Mouse (Mus musculus) heart, embryonic 12.5 days (tissue): ENCODE measurements around the gene Cdr2l. TPM values are rescaled to one million over a fixed set of nuclear protein-coding genes. Genes with fewer than 3 reads are reported as not detected.

Experiments
- ATAC-seq: fragments of 200-750 bp; cut with Nextera tagmentation; 2 replicates; pipeline ENCODE4 v1.8.0; 2017; ENCODE audit warnings: moderate TSS enrichment, moderate library complexity; ENCODE audit not compliant: insufficient number of reproducible peaks, low FRiP score
- H3K27ac ChIP-seq: fragments of 300-500 bp; sonication (generic); 2 replicates; pipeline ENCODE4 v1.5.1; 2016; ENCODE audit warnings: mild to moderate bottlenecking, moderate library complexity; ENCODE audit not compliant: poor library complexity, severe bottlenecking
- H3K27me3 ChIP-seq: fragments of 300-500 bp; sonication (generic); replicated peaks from 2 replicates; pipeline ENCODE4 v1.6.1; 2016; ENCODE audit warnings: mild to moderate bottlenecking, moderate library complexity
- H3K36me3 ChIP-seq: fragments of 300-500 bp; sonication (generic); 2 replicates; pipeline ENCODE4 v1.6.1; 2016; ENCODE audit warnings: mild to moderate bottlenecking, moderate library complexity
- H3K4me1 ChIP-seq: fragments of 300-500 bp; sonication (generic); replicated peaks from 2 replicates; pipeline ENCODE4 v1.6.1; 2016; ENCODE audit warnings: mild to moderate bottlenecking
- H3K4me2 ChIP-seq: fragments of 300-500 bp; sonication (generic); 2 replicates; pipeline ENCODE4 v1.6.1; 2016; ENCODE audit warnings: mild to moderate bottlenecking, moderate library complexity
- H3K4me3 ChIP-seq: fragments of 300-500 bp; sonication (generic); 2 replicates; pipeline ENCODE4 v1.5.1; 2016; ENCODE audit warnings: mild to moderate bottlenecking
- H3K9ac ChIP-seq: fragments of 300-500 bp; sonication (generic); 2 replicates; pipeline ENCODE4 v1.6.1; 2016; ENCODE audit warnings: mild to moderate bottlenecking, moderate library complexity
- H3K9me3 ChIP-seq: fragments of 300-500 bp; sonication (generic); replicated peaks from 2 replicates; pipeline ENCODE4 v1.6.1; 2016; ENCODE audit warnings: mild to moderate bottlenecking, moderate library complexity
- WGBS: fragments of 180-500 bp; shearing (Covaris S2); methylation state at CpG from one replicate; pipeline ENCODE4 v1.1.7; 2016; 5-methylcytosine and 5-hydroxymethylcytosine counted together
- polyA plus RNA-seq: library from polyadenylated mRNA; unstranded; fragments of >200 nt; fragmentation: Nextera tagmentation; extraction: Ambion mirVana; gene quantifications from 2 replicates; pipeline ENCODE4 v1.2.1, GENCODE M21; 2016

Cdr2l gene
- polyA plus RNA-seq = 9.0 and 9.5 TPM in 2 replicates

- Histone ChIP-seq H3K9me3 (peaks cover 4% of the 10 kb centered on the region; the same call in 1 of the 2 replicates), H3K4me2 (peak within 1 kb of the TSS; percentile 90), H3K36me3 (no peaks in the 10 kb centered on the region), H3K27me3 (peaks cover 27% of the 10 kb centered on the region), H3K4me1 (peaks cover 30% of the 10 kb centered on the region), H3K27ac (peak within 1 kb of the TSS; percentile 52), H3K4me3 (peak within 1 kb of the TSS; percentile 77), H3K9ac (peak within 1 kb of the TSS; percentile 85)
- under 1% methylated on average over 76 of the region's 76 CpGs for WGBS
- ATAC-seq = peak; percentile 78
Measured at GRCm38 (mm10) chr11:115381743-115382539, at the start of gene Cdr2l. TSS of gene Cdr2l (plus strand) at chr11:115381916.

- Histone ChIP-seq H3K36me3 (no peaks in the 10 kb centered on the region), H3K9ac (no peak within 1 kb of the TSS), H3K4me3 (no peak within 1 kb of the TSS), H3K4me2 (peak within 1 kb of the TSS; percentile 9; the same call in 1 of the 2 replicates), H3K27ac (no peak within 1 kb of the TSS), H3K9me3 (no peaks in the 10 kb centered on the region), H3K27me3 (peaks cover 92% of the 10 kb centered on the region), H3K4me1 (0 out of 2 replicates have a peak, but pooled peaks cover 5% of the 10 kb centered on the region)
- 5% methylated on average over 29 of the region's 29 CpGs for WGBS
- no peak for ATAC-seq
Measured at GRCm38 (mm10) chr11:115334531-115334930, 47.2 kb upstream of the Cdr2l start, which contains the start of gene Otop3. TSS of gene Otop3 (plus strand) at chr11:115334731.

- WGBS = 47% methylated on average over 12 of the region's 12 CpGs
- no peaks in the 10 kb centered on the region for H3K9me3 ChIP-seq
- H3K27ac ChIP-seq = no peak overlapping the region
- 0 out of 2 replicates have a peak, but pooled peaks cover 5% of the 10 kb centered on the region for H3K4me1 ChIP-seq
- no peaks in the 10 kb centered on the region for H3K36me3 ChIP-seq
- H3K9ac ChIP-seq = no peak overlapping the region
- H3K4me3 ChIP-seq = no peak overlapping the region
- no peak overlapping the region for H3K4me2 ChIP-seq
- no peak for ATAC-seq
- peaks cover 92% of the 10 kb centered on the region for H3K27me3 ChIP-seq
Measured at GRCm38 (mm10) chr11:115335223-115335622, 46.5 kb upstream of the Cdr2l start.

GRCm38 (mm10) chr11:115336115-115336514, 45.6 kb upstream of the Cdr2l start:
- no peaks in the 10 kb centered on the region for H3K36me3 ChIP-seq
- H3K4me3 ChIP-seq = no peak overlapping the region
- no peaks in the 10 kb centered on the region for H3K9me3 ChIP-seq
- no peak overlapping the region for H3K4me2 ChIP-seq
- no peak for ATAC-seq
- peaks cover 95% of the 10 kb centered on the region for H3K27me3 ChIP-seq
- 17% methylated on average over 6 of the region's 6 CpGs for WGBS
- no peak overlapping the region for H3K9ac ChIP-seq
- H3K4me1 ChIP-seq = 0 out of 2 replicates have a peak, but pooled peaks cover 5% of the 10 kb centered on the region
- H3K27ac ChIP-seq = no peak overlapping the region

- H3K9ac ChIP-seq = no peak overlapping the region
- no peak for ATAC-seq
- no peak overlapping the region for H3K4me3 ChIP-seq
- peaks cover 95% of the 10 kb centered on the region for H3K27me3 ChIP-seq
- 45% methylated on average over 3 of the region's 3 CpGs for WGBS
- no peak overlapping the region for H3K4me2 ChIP-seq
- H3K36me3 ChIP-seq = no peaks in the 10 kb centered on the region
- 0 out of 2 replicates have a peak, but pooled peaks cover 5% of the 10 kb centered on the region for H3K4me1 ChIP-seq
- H3K9me3 ChIP-seq = no peaks in the 10 kb centered on the region
- H3K27ac ChIP-seq = no peak overlapping the region
Measured at GRCm38 (mm10) chr11:115337350-115337749, 44.4 kb upstream of the Cdr2l start.

GRCm38 (mm10) chr11:115337826-115338225, 43.9 kb upstream of the Cdr2l start:
- Histone ChIP-seq H3K9me3 (no peaks in the 10 kb centered on the region), H3K4me2 (no peak overlapping the region), H3K4me1 (0 out of 2 replicates have a peak, but pooled peaks cover 5% of the 10 kb centered on the region), H3K9ac (no peak overlapping the region), H3K27ac (no peak overlapping the region), H3K4me3 (no peak overlapping the region), H3K27me3 (peaks cover 95% of the 10 kb centered on the region), H3K36me3 (no peaks in the 10 kb centered on the region)
- no peak for ATAC-seq
- WGBS = 54% methylated on average over 1 of the region's 1 CpGs

GRCm38 (mm10) chr11:115341246-115341645, 40.5 kb upstream of the Cdr2l start:
- no peaks in the 10 kb centered on the region for H3K36me3 ChIP-seq
- no peak overlapping the region for H3K4me2 ChIP-seq
- H3K4me1 ChIP-seq = no peaks in the 10 kb centered on the region
- no peaks in the 10 kb centered on the region for H3K9me3 ChIP-seq
- no peak overlapping the region for H3K4me3 ChIP-seq
- H3K9ac ChIP-seq = no peak overlapping the region
- H3K27me3 ChIP-seq = peaks cover 93% of the 10 kb centered on the region
- 65% methylated on average over 2 of the region's 2 CpGs for WGBS
- no peak for ATAC-seq
- H3K27ac ChIP-seq = no peak overlapping the region

- WGBS = 62% methylated on average over 6 of the region's 6 CpGs
- no peak overlapping the region for H3K9ac ChIP-seq
- H3K4me2 ChIP-seq = no peak overlapping the region
- H3K9me3 ChIP-seq = no peaks in the 10 kb centered on the region
- no peak overlapping the region for H3K27ac ChIP-seq
- no peaks in the 10 kb centered on the region for H3K4me1 ChIP-seq
- no peaks in the 10 kb centered on the region for H3K36me3 ChIP-seq
- no peak for ATAC-seq
- H3K4me3 ChIP-seq = no peak overlapping the region
- peaks cover 93% of the 10 kb centered on the region for H3K27me3 ChIP-seq
Measured at GRCm38 (mm10) chr11:115341866-115342265, 39.9 kb upstream of the Cdr2l start.

- WGBS = 5% methylated on average over 12 of the region's 12 CpGs
- no peaks in the 10 kb centered on the region for H3K4me1 ChIP-seq
- no peak overlapping the region for H3K9ac ChIP-seq
- no peak overlapping the region for H3K4me2 ChIP-seq
- no peak overlapping the region for H3K27ac ChIP-seq
- no peak overlapping the region for H3K4me3 ChIP-seq
- no peaks in the 10 kb centered on the region for H3K36me3 ChIP-seq
- peaks cover 88% of the 10 kb centered on the region for H3K27me3 ChIP-seq
- ATAC-seq = no peak
- no peaks in the 10 kb centered on the region for H3K9me3 ChIP-seq
Measured at GRCm38 (mm10) chr11:115344967-115345366, 36.7 kb upstream of the Cdr2l start.

- no peaks in the 10 kb centered on the region for H3K36me3 ChIP-seq
- no peak overlapping the region for H3K9ac ChIP-seq
- no peak overlapping the region for H3K4me2 ChIP-seq
- no peaks in the 10 kb centered on the region for H3K9me3 ChIP-seq
- H3K27me3 ChIP-seq = peaks cover 88% of the 10 kb centered on the region
- WGBS = 27% methylated on average over 7 of the region's 7 CpGs
- no peak overlapping the region for H3K27ac ChIP-seq
- no peak overlapping the region for H3K4me3 ChIP-seq
- ATAC-seq = no peak
- no peaks in the 10 kb centered on the region for H3K4me1 ChIP-seq
Measured at GRCm38 (mm10) chr11:115345515-115345914, 36.2 kb upstream of the Cdr2l start.

- H3K4me2 ChIP-seq = no peak overlapping the region
- no peak overlapping the region for H3K4me3 ChIP-seq
- 46% methylated on average over 17 of the region's 17 CpGs for WGBS
- H3K4me1 ChIP-seq = no peaks in the 10 kb centered on the region
- H3K27me3 ChIP-seq = peaks cover 87% of the 10 kb centered on the region
- H3K9me3 ChIP-seq = no peaks in the 10 kb centered on the region
- H3K27ac ChIP-seq = no peak overlapping the region
- no peak for ATAC-seq
- H3K36me3 ChIP-seq = no peaks in the 10 kb centered on the region
- H3K9ac ChIP-seq = no peak overlapping the region
Measured at GRCm38 (mm10) chr11:115348681-115349248, 33.0 kb upstream of the Cdr2l start.
